Comparison of ENCODE assay signal across 8 mouse cellular contexts in genomic region chr6:134402914-134403683, GRCm38 (mm10). TPM values are rescaled to one million over a fixed set of nuclear protein-coding genes. Genes with fewer than 3 reads are reported as not detected.
DNase-seq lines count a peak whose midpoint lies in the region; ATAC-seq and TF ChIP-seq lines count a peak whose summit lies in the region.
"Had no signal": no experiment of that assay in that cellular context is flagged by ENCODE, and none has a peak within 500 bp of the region (broad histone marks: within the 10 kb centered on the region; RNA-seq: fewer than 3 reads in every experiment).

No protein-coding gene starts in this region.

- peak; percentile 59 for DNase-seq in MEL-GATA-1-ER (ENCODE audit: extremely low read depth, low read depth)
- peak; percentile 61 for DNase-seq in embryo, embryonic 11.5 days (ENCODE audit: low read depth, low spot score)
- DNase-seq in heart, postnatal 0 days (ENCODE audit: low spot score), result peak; percentile 28
- DNase-seq in layer of hippocampus, adult 9-10 months (ENCODE audit: low spot score), result peak; percentile 31
- DNase-seq in lung, postnatal 10 days, result peak; percentile 78

- TF ChIP-seq POLR2A in small intestine, adult 2 months (IDR thresholded peaks at IDR 0.05; ENCODE audit: low read depth, low read length), result no peak

- peak; percentile 66 for TF ChIP-seq CTCF in heart, postnatal 0 days (IDR thresholded peaks at IDR 0.05; ENCODE audit: low read depth)
- peak; percentile 73; the same call in 1 of the 2 replicates for TF ChIP-seq CTCF in small intestine, adult 2 months (IDR thresholded peaks at IDR 0.05; ENCODE audit: extremely low read depth, insufficient read length, insufficient replicate concordance, low read depth, low read length)

- no peak overlapping the region for H3K27ac ChIP-seq in heart, postnatal 0 days (ENCODE audit: low read depth)
- no peak overlapping the region for H3K27ac ChIP-seq in small intestine, adult 2 months (ENCODE audit: insufficient read depth, low read depth, low read length)
- H3K27ac ChIP-seq: limb, embryonic 15.5 days had no signal

- no peaks in the 10 kb centered on the region for H3K27me3 ChIP-seq in heart, postnatal 0 days (ENCODE audit: control insufficient read depth, insufficient read depth, low read length)
- no peaks in the 10 kb centered on the region for H3K27me3 ChIP-seq in small intestine, adult 2 months (ENCODE audit: control insufficient read depth, insufficient read depth, low read length)
- H3K27me3 ChIP-seq: limb, embryonic 15.5 days had no signal

- no peak for TF ChIP-seq EP300 in heart, postnatal 0 days (IDR thresholded peaks at IDR 0.05; ENCODE audit: low read depth)

- no peak overlapping the region for H3K9ac ChIP-seq in heart, postnatal 0 days (replicated peaks; ENCODE audit: low read depth, low read length)
- H3K9ac ChIP-seq: limb, embryonic 15.5 days had no signal

- H3K36me3 ChIP-seq in heart, postnatal 0 days (replicated peaks; ENCODE audit: control insufficient read depth, insufficient read depth, low read length), result no peaks in the 10 kb centered on the region
- H3K36me3 ChIP-seq in small intestine, adult 2 months (ENCODE audit: control insufficient read depth, insufficient read depth, low read length), result no peaks in the 10 kb centered on the region
- H3K36me3 ChIP-seq: limb, embryonic 15.5 days had no signal

- ATAC-seq in CD4-positive, CD25-positive, alpha-beta regulatory T cell, adult 4 months, result peak; percentile 72
- ATAC-seq in heart, postnatal 0 days (ENCODE audit: insufficient read depth, low read depth), result peak; percentile 8; the same call in 1 of the 2 replicates

- H3K4me2 ChIP-seq in heart, postnatal 0 days (ENCODE audit: low read depth, low read length), result no peak overlapping the region
- H3K4me2 ChIP-seq: limb, embryonic 15.5 days had no signal

- no peaks in the 10 kb centered on the region for H3K9me3 ChIP-seq in heart, postnatal 0 days (replicated peaks; ENCODE audit: control insufficient read depth, low read length)
- H3K9me3 ChIP-seq: limb, embryonic 15.5 days had no signal

- H3K4me3 ChIP-seq in heart, postnatal 0 days (ENCODE audit: low read depth, low read length), result no peak overlapping the region
- no peak overlapping the region for H3K4me3 ChIP-seq in small intestine, adult 2 months (ENCODE audit: low read depth, low read length)
- H3K4me3 ChIP-seq: limb, embryonic 15.5 days had no signal

- no peaks in the 10 kb centered on the region for H3K4me1 ChIP-seq in heart, postnatal 0 days (ENCODE audit: control insufficient read depth, insufficient read depth)
- H3K4me1 ChIP-seq in small intestine, adult 2 months (ENCODE audit: control insufficient read depth, insufficient read depth, insufficient read length, low read length), result no peaks in the 10 kb centered on the region

- WGBS in heart, postnatal 0 days, result 37% methylated on average over 16 of the region's 16 CpGs
- WGBS in small intestine, adult 2 months, result 21% methylated on average over 16 of the region's 16 CpGs

RNA-seq across cellular contexts. Expression of gene Bcl2l14, which starts 7.0 kb away (rescaled TPM):
- polyA plus RNA-seq in CD4-positive, CD25-positive, alpha-beta regulatory T cell, adult 4 months (2017; shearing (Covaris generic)), result 1 to 10 TPM; 2.8 to 3.0 TPM
- total RNA-seq in heart, postnatal 0 days (2014; rRNA removed; ENCODE audit: low replicate concordance), result 0.69 TPM in 1 of 2 replicates, not detected in the other
- polyA plus RNA-seq in heart, postnatal 0 days (2015; fragmentation: Nextera tagmentation; extraction: Ambion mirVana), result 0.22 TPM in 1 of 2 replicates, not detected in the other
- 7.9 TPM in 2 replicates for polyA plus RNA-seq in small intestine, adult 2 months (2012; rRNA removed)

Comparison
In these comparisons a context has a peak if more than half of its experiments do, and no peak if none do; other contexts are left out.
1. DNase-seq: peak in every context shown above with its lines; median percentile 78 in lung, postnatal 10 days; 61 in embryo, embryonic 11.5 days; 59 in MEL-GATA-1-ER; 31 in layer of hippocampus, adult 9-10 months; 28 in heart, postnatal 0 days.